Comparison of ENCODE assay signal across 16 mouse cellular contexts in the genomic region with DNA sequence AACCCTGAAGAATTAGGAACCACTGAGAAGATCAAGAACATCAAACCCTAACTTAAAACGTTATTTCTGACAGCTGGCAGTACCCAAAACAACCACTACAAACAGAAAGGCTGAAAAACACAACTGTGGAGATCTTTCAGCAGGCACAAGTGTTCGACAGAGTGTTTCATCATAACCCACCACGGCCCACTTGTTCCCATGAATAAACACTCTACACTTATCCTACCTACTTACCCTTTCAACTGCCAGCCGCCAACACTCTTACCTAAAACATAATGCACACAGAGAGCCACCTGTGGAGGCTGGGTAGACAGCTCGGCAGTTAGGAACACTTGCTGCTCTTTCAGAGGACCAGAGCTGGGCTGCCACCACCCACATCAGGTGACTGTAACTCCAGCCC. TPM values are rescaled to one million over a fixed set of nuclear protein-coding genes. Genes with fewer than 3 reads are reported as not detected.
DNase-seq lines count a peak whose midpoint lies in the region; ATAC-seq lines count a peak whose summit lies in the region.
"Had no signal": no experiment of that assay in that cellular context is flagged by ENCODE, and none has a peak within 500 bp of the region (broad histone marks: within the 10 kb centered on the region; RNA-seq: fewer than 3 reads in every experiment).

No protein-coding gene starts in this region.

- ATAC-seq in heart, embryonic 15.5 days (replicated peaks; ENCODE audit: insufficient number of reproducible peaks, insufficient read depth, low FRiP score, low read depth) = no peak
- ATAC-seq in neural tube, embryonic 15.5 days (ENCODE audit: low FRiP score) = no peak
- no peak for ATAC-seq in cerebellum, adult (ENCODE audit: insufficient number of reproducible peaks, low FRiP score, low TSS enrichment)
- no peak for ATAC-seq in forebrain, embryonic 14.5 days
- ATAC-seq: forebrain, embryonic 15.5 days; liver, postnatal 0 days had no signal

- 61% methylated on average over 5 of the region's 5 CpGs for WGBS in heart, embryonic 15.5 days
- 90% methylated on average over 5 of the region's 5 CpGs for WGBS in neural tube, embryonic 15.5 days
- WGBS in forebrain, embryonic 14.5 days = 87% methylated on average over 5 of the region's 5 CpGs

- H3K4me3 ChIP-seq in heart, embryonic 15.5 days = no peak overlapping the region
- no peak overlapping the region for H3K4me3 ChIP-seq in neural tube, embryonic 15.5 days (replicated peaks)
- no peak overlapping the region for H3K4me3 ChIP-seq in forebrain, embryonic 14.5 days (ENCODE audit: low read depth, low read length)
- H3K4me3 ChIP-seq: forebrain, embryonic 15.5 days; hindbrain, embryonic 12.5 days; limb, embryonic 13.5 days had no signal

- peaks cover 34% of the 10 kb centered on the region for H3K36me3 ChIP-seq in heart, embryonic 15.5 days
- peaks cover 32% of the 10 kb centered on the region for H3K36me3 ChIP-seq in neural tube, embryonic 15.5 days
- peaks cover 25% of the 10 kb centered on the region for H3K36me3 ChIP-seq in forebrain, embryonic 14.5 days (ENCODE audit: control insufficient read depth, insufficient read depth, low read length)

- 0 out of 2 replicates have a peak overlapping the region, but pooled peaks have one; percentile 31 for H3K27ac ChIP-seq in heart, embryonic 15.5 days
- H3K27ac ChIP-seq in neural tube, embryonic 15.5 days (replicated peaks) = no peak overlapping the region
- no peak overlapping the region for H3K27ac ChIP-seq in forebrain, embryonic 14.5 days (ENCODE audit: low read depth, low read length)
- H3K27ac ChIP-seq: forebrain, embryonic 15.5 days; hindbrain, embryonic 12.5 days; limb, embryonic 13.5 days had no signal

- H3K9ac ChIP-seq in heart, embryonic 15.5 days = no peak overlapping the region
- H3K9ac ChIP-seq in neural tube, embryonic 15.5 days (replicated peaks) = no peak overlapping the region
- no peak overlapping the region for H3K9ac ChIP-seq in forebrain, embryonic 14.5 days (ENCODE audit: low read length)
- H3K9ac ChIP-seq: forebrain, embryonic 15.5 days; hindbrain, embryonic 12.5 days; limb, embryonic 13.5 days; liver, postnatal 0 days had no signal

- H3K27me3 ChIP-seq in heart, embryonic 15.5 days = no peaks in the 10 kb centered on the region
- H3K27me3 ChIP-seq in neural tube, embryonic 15.5 days (replicated peaks) = no peaks in the 10 kb centered on the region
- H3K27me3 ChIP-seq in forebrain, embryonic 14.5 days (replicated peaks; ENCODE audit: control insufficient read depth, insufficient read depth, low read length) = no peaks in the 10 kb centered on the region
- H3K27me3 ChIP-seq: forebrain, embryonic 15.5 days; limb, embryonic 13.5 days had no signal

- H3K9me3 ChIP-seq in heart, embryonic 15.5 days (replicated peaks) = no peaks in the 10 kb centered on the region
- no peaks in the 10 kb centered on the region for H3K9me3 ChIP-seq in neural tube, embryonic 15.5 days (replicated peaks)
- H3K9me3 ChIP-seq in forebrain, embryonic 14.5 days (replicated peaks; ENCODE audit: control insufficient read depth, low read length) = no peaks in the 10 kb centered on the region
- H3K9me3 ChIP-seq: forebrain, embryonic 15.5 days; hindbrain, embryonic 12.5 days; limb, embryonic 13.5 days had no signal

- H3K4me2 ChIP-seq in heart, embryonic 15.5 days = no peak overlapping the region
- H3K4me2 ChIP-seq in neural tube, embryonic 15.5 days = no peak overlapping the region
- H3K4me2 ChIP-seq in forebrain, embryonic 14.5 days (ENCODE audit: low read length) = no peak overlapping the region
- H3K4me2 ChIP-seq: forebrain, embryonic 15.5 days; heart, embryonic 11.5 days; hindbrain, embryonic 12.5 days; limb, embryonic 13.5 days had no signal

- no peak for DNase-seq in heart, adult 8-10 months (ENCODE audit: low spot score)
- DNase-seq in CD8-positive naive resting alpha-beta T cell, adult 2 months (ENCODE audit: low read depth in 2 of 2, low spot score in 2 of 2) = peak; percentile 10 to 43
- DNase-seq in lung, postnatal 10 days = peak; percentile 58
- DNase-seq in thymus, postnatal 0 days (ENCODE audit: low spot score) = peak; percentile 74
- no peak for DNase-seq in forebrain, embryonic 14.5 days (ENCODE audit: low spot score)
- DNase-seq: adrenal gland, postnatal 25 days; kidney, adult 11 months; kidney, postnatal 36 days; liver, postnatal 0 days had no signal

- peaks cover 35% of the 10 kb centered on the region for H3K4me1 ChIP-seq in heart, embryonic 15.5 days (replicated peaks)
- H3K4me1 ChIP-seq in neural tube, embryonic 15.5 days = peaks cover 17% of the 10 kb centered on the region
- H3K4me1 ChIP-seq in forebrain, embryonic 14.5 days (ENCODE audit: control insufficient read depth, insufficient read depth, low read length) = peaks cover 7% of the 10 kb centered on the region; the same call in 1 of the 2 replicates

RNA-seq across cellular contexts. Expression of gene Iqgap1, which starts 26.5 kb away (rescaled TPM):
- polyA plus RNA-seq in heart, embryonic 15.5 days (2015; fragmentation: Nextera tagmentation; extraction: Ambion mirVana) = 35.6 and 49.4 TPM in 2 replicates
- total RNA-seq in heart, adult 8-10 months (2022) = 10 to 100 TPM; 28.6 to 38.3 (median 31.5) TPM
- 87.5 and 104 TPM in 2 replicates for polyA plus RNA-seq in thymus, postnatal 0 days (2015; fragmentation: Nextera tagmentation; extraction: Ambion mirVana)
- 18.1 and 31.0 TPM in 2 replicates for polyA plus RNA-seq in neural tube, embryonic 15.5 days (2015; fragmentation: Nextera tagmentation; extraction: Ambion mirVana)
- polyA plus RNA-seq in forebrain, embryonic 14.5 days (2014; fragmentation: Nextera tagmentation; extraction: Ambion mirVana) = 16.5 and 21.5 TPM in 2 replicates

Comparison
In these comparisons a context has a peak if more than half of its experiments do, and no peak if none do; other contexts are left out.
1. DNase-seq: peak in CD8-positive naive resting alpha-beta T cell, adult 2 months (2 of 2), lung, postnatal 10 days (single experiment) and thymus, postnatal 0 days (single experiment); none in heart, adult 8-10 months (single experiment) and forebrain, embryonic 14.5 days (single experiment).